Mouse (Mus musculus) heart, embryonic 15.5 days (tissue): ENCODE results near the gene Olfr609. TPM values are rescaled to one million over a fixed set of nuclear protein-coding genes. Genes with fewer than 3 reads are reported as not detected.
A peak's percentile ranks its signal among the peaks of the same experiment; 100 is the strongest.
"Not testable (repeated sequence)": the region's sequence is repeated elsewhere in the genome, so short reads cannot be mapped to it uniquely, and the experiment has no call there.

Experiments used
- ATAC-seq: fragments of 200-750 bp; cut with Nextera tagmentation; replicated peaks from 2 replicates; pipeline ENCODE4 v1.8.0; 2017; ENCODE audit warnings: low read depth, moderate TSS enrichment; ENCODE audit not compliant: insufficient number of reproducible peaks, insufficient read depth, low FRiP score
- H3K27ac ChIP-seq: fragments of 300-500 bp; sonication (generic); 2 replicates; pipeline ENCODE4 v1.5.1; 2015; ENCODE audit warnings: mild to moderate bottlenecking, inconsistent platforms
- H3K27me3 ChIP-seq: fragments of 300-500 bp; sonication (generic); 2 replicates; pipeline ENCODE4 v1.6.1; 2015; ENCODE audit warnings: inconsistent platforms
- H3K36me3 ChIP-seq: fragments of 300-500 bp; sonication (generic); 2 replicates; pipeline ENCODE4 v1.6.1; 2015; ENCODE audit warnings: mild to moderate bottlenecking, inconsistent platforms
- H3K4me1 ChIP-seq: fragments of 300-500 bp; sonication (generic); replicated peaks from 2 replicates; pipeline ENCODE4 v1.6.1; 2015; ENCODE audit warnings: inconsistent platforms
- H3K4me2 ChIP-seq: fragments of 300-500 bp; sonication (generic); 2 replicates; pipeline ENCODE4 v1.6.1; 2015; ENCODE audit warnings: inconsistent platforms, mild to moderate bottlenecking, moderate library complexity
- H3K4me3 ChIP-seq: fragments of 300-500 bp; sonication (generic); 2 replicates; pipeline ENCODE4 v1.5.1; 2015; ENCODE audit warnings: mild to moderate bottlenecking, inconsistent platforms
- H3K9ac ChIP-seq: fragments of 300-500 bp; sonication (generic); 2 replicates; pipeline ENCODE4 v1.6.1; 2015; ENCODE audit warnings: mild to moderate bottlenecking, inconsistent platforms
- H3K9me3 ChIP-seq: fragments of 300-500 bp; sonication (generic); replicated peaks from 2 replicates; pipeline ENCODE4 v1.6.1; 2016; ENCODE audit warnings: inconsistent platforms
- WGBS: fragments of 180-500 bp; shearing (Covaris S2); methylation state at CpG from one replicate; pipeline ENCODE4 v1.1.7; 2015; ENCODE audit warnings: mixed read lengths; 5-methylcytosine and 5-hydroxymethylcytosine counted together
- polyA plus RNA-seq: library from polyadenylated mRNA; unstranded; fragments of >200 nt; fragmentation: Nextera tagmentation; extraction: Ambion mirVana; gene quantifications from 2 replicates; pipeline ENCODE4 v1.2.1, GENCODE M21; 2015

The Olfr609 gene
- 0.04 and 0.19 TPM in 2 replicates for polyA plus RNA-seq

- no peaks in the 10 kb centered on the region for H3K27me3 ChIP-seq
- H3K4me1 ChIP-seq: no peaks in the 10 kb centered on the region
- ATAC-seq: no peak
- H3K4me2 ChIP-seq: no peak within 1 kb of the TSS
- no peak within 1 kb of the TSS for H3K4me3 ChIP-seq
- H3K9ac ChIP-seq: no peak within 1 kb of the TSS
- WGBS: 55% methylated on average over 1 of the region's 1 CpGs
- no peak within 1 kb of the TSS for H3K27ac ChIP-seq
- no peaks in the 10 kb centered on the region for H3K9me3 ChIP-seq
- no peaks in the 10 kb centered on the region for H3K36me3 ChIP-seq
These were observed at the start of gene Olfr609 for GRCm38 (mm10) chr7:103497962-103498361. TSS of gene Olfr609 (minus strand) at chr7:103498062.

GRCm38 (mm10) chr7:103542617-103543016 lies 44.8 kb upstream of the Olfr609 start, which contains the start of gene Olfr612:
TSS of gene Olfr612 (minus strand) at chr7:103542717.
- H3K27ac ChIP-seq, H3K4me2 ChIP-seq, H3K27me3 ChIP-seq, H3K4me1 ChIP-seq, H3K9ac ChIP-seq, H3K4me3 ChIP-seq, H3K36me3 ChIP-seq, H3K9me3 ChIP-seq, ATAC-seq: not testable (repeated sequence)
- 71% methylated on average over 2 of the region's 2 CpGs for WGBS

- not testable (repeated sequence) for H3K9ac ChIP-seq, H3K27ac ChIP-seq, H3K9me3 ChIP-seq, H3K4me1 ChIP-seq, ATAC-seq, H3K4me3 ChIP-seq, H3K4me2 ChIP-seq, H3K27me3 ChIP-seq, H3K36me3 ChIP-seq
- 43% methylated on average over 1 of the region's 1 CpGs for WGBS
These were observed 22.9 kb upstream of the Olfr609 start, which contains the start of gene Olfr611 for GRCm38 (mm10) chr7:103520746-103521145. TSS of gene Olfr611 (minus strand) at chr7:103520846.

GRCm38 (mm10) chr7:103512022-103512421 lies 14.2 kb upstream of the Olfr609 start, which contains the start of gene Olfr610:
TSS of gene Olfr610 (minus strand) at chr7:103512122.
- Histone ChIP-seq H3K4me2 (no peak within 1 kb of the TSS), H3K9me3 (no peaks in the 10 kb centered on the region), H3K27me3 (no peaks in the 10 kb centered on the region), H3K9ac (no peak within 1 kb of the TSS), H3K4me1 (no peaks in the 10 kb centered on the region), H3K4me3 (no peak within 1 kb of the TSS), H3K36me3 (no peaks in the 10 kb centered on the region), H3K27ac (no peak within 1 kb of the TSS)
- 78% methylated on average over 2 of the region's 2 CpGs for WGBS
- ATAC-seq: no peak

- ATAC-seq, H3K4me2 ChIP-seq: not testable (repeated sequence)
These were observed 20.8 kb downstream of the Olfr609 start for GRCm38 (mm10) chr7:103477106-103477505.

GRCm38 (mm10) chr7:103469577-103469976 lies 28.3 kb downstream of the Olfr609 start, which contains the start of gene Olfr608:
TSS of gene Olfr608 (plus strand) at chr7:103469877.
- H3K27ac ChIP-seq: no peak within 1 kb of the TSS
- no peak for ATAC-seq
- H3K9me3 ChIP-seq: no peaks in the 10 kb centered on the region
- no peak within 1 kb of the TSS for H3K4me2 ChIP-seq
- no peaks in the 10 kb centered on the region for H3K27me3 ChIP-seq
- H3K4me1 ChIP-seq: no peaks in the 10 kb centered on the region
- H3K4me3 ChIP-seq: no peak within 1 kb of the TSS
- no peaks in the 10 kb centered on the region for H3K36me3 ChIP-seq
- H3K9ac ChIP-seq: no peak within 1 kb of the TSS

More at GRCm38 (mm10) chr7:103477106-103477505, 20.8 kb downstream of the Olfr609 start:
- 85% methylated on average over 9 of the region's 9 CpGs for WGBS
- not testable (repeated sequence) for H3K36me3 ChIP-seq, H3K27me3 ChIP-seq, H3K9me3 ChIP-seq, H3K4me1 ChIP-seq, H3K4me3 ChIP-seq, H3K27ac ChIP-seq, H3K9ac ChIP-seq

- H3K36me3 ChIP-seq: no peaks in the 10 kb centered on the region
- peak; percentile 86 for ATAC-seq
- H3K4me1 ChIP-seq: no peaks in the 10 kb centered on the region
- WGBS: 48% methylated on average over 5 of the region's 5 CpGs
- no peaks in the 10 kb centered on the region for H3K9me3 ChIP-seq
- H3K9ac ChIP-seq: no peak overlapping the region
- H3K4me2 ChIP-seq: peak overlapping the region; percentile 8; the same call in 1 of the 2 replicates
- peak overlapping the region; percentile 60 for H3K27ac ChIP-seq
- H3K4me3 ChIP-seq: peak overlapping the region; percentile 22; the same call in 1 of the 2 replicates
- H3K27me3 ChIP-seq: no peaks in the 10 kb centered on the region
These were observed 37.3 kb downstream of the Olfr609 start for GRCm38 (mm10) chr7:103460590-103460989.

GRCm38 (mm10) chr7:103448746-103449145 lies 49.1 kb downstream of the Olfr609 start, which contains the start of gene Olfr606:
TSS of gene Olfr606 (plus strand) at chr7:103449046.
- Histone ChIP-seq H3K4me3 (no peak within 1 kb of the TSS), H3K27ac (no peak within 1 kb of the TSS), H3K4me1 (no peaks in the 10 kb centered on the region), H3K36me3 (no peaks in the 10 kb centered on the region), H3K4me2 (no peak within 1 kb of the TSS), H3K9ac (no peak within 1 kb of the TSS), H3K9me3 (no peaks in the 10 kb centered on the region), H3K27me3 (no peaks in the 10 kb centered on the region)
- no peak for ATAC-seq
- WGBS: 84% methylated on average over 2 of the region's 2 CpGs

- H3K4me1 ChIP-seq: no peaks in the 10 kb centered on the region
- H3K27me3 ChIP-seq: no peaks in the 10 kb centered on the region
- no peaks in the 10 kb centered on the region for H3K36me3 ChIP-seq
- H3K9ac ChIP-seq: no peak within 1 kb of the TSS
- H3K4me2 ChIP-seq: no peak within 1 kb of the TSS
- WGBS: 77% methylated on average over 1 of the region's 1 CpGs
- H3K4me3 ChIP-seq: no peak within 1 kb of the TSS
- H3K27ac ChIP-seq: no peak within 1 kb of the TSS
- no peaks in the 10 kb centered on the region for H3K9me3 ChIP-seq
- ATAC-seq: no peak
These were observed 52.5 kb downstream of the Olfr609 start, which contains the start of gene Olfr605 for GRCm38 (mm10) chr7:103445339-103445738. TSS of gene Olfr605 (minus strand) at chr7:103445439.

Other genes with a start within 250 kb of the Olfr609 start
- not detected in 2 replicates for gene Usp17ld, start 245.6 kb downstream of the Olfr609 start, polyA plus RNA-seq
- not detected in 2 replicates for gene Olfr596, start 192.4 kb downstream of the Olfr609 start, polyA plus RNA-seq
- not detected in 2 replicates for gene Olfr597, start 181.7 kb downstream of the Olfr609 start, polyA plus RNA-seq
- gene Olfr598, start 174.5 kb downstream of the Olfr609 start, polyA plus RNA-seq: not detected in 2 replicates
- not detected in 2 replicates for gene Olfr599, start 162.1 kb downstream of the Olfr609 start, polyA plus RNA-seq
- gene Olfr600, start 148.4 kb downstream of the Olfr609 start, polyA plus RNA-seq: not detected in 2 replicates
- gene Olfr601, start 135.4 kb downstream of the Olfr609 start, polyA plus RNA-seq: not detected in 2 replicates
- gene Olfr603, start 111.9 kb downstream of the Olfr609 start, polyA plus RNA-seq: not detected in 2 replicates
- gene Usp17lc, start 83.0 kb downstream of the Olfr609 start, polyA plus RNA-seq: not detected in 2 replicates
- gene Olfr605, start 52.6 kb downstream of the Olfr609 start, polyA plus RNA-seq: not detected in 2 replicates
- gene Olfr606, start 49.0 kb downstream of the Olfr609 start, polyA plus RNA-seq: not detected in 2 replicates
- 0.31 and 0.47 TPM in 2 replicates for gene Olfr607, start 33.9 kb downstream of the Olfr609 start, polyA plus RNA-seq
- 0.52 and 0.59 TPM in 2 replicates for gene Olfr608, start 28.2 kb downstream of the Olfr609 start, polyA plus RNA-seq
- not detected in 2 replicates for gene Olfr610, start 14.1 kb upstream of the Olfr609 start, polyA plus RNA-seq
- gene Olfr611, start 22.8 kb upstream of the Olfr609 start, polyA plus RNA-seq: not detected in 2 replicates
- not detected in 2 replicates for gene Olfr612, start 44.7 kb upstream of the Olfr609 start, polyA plus RNA-seq
- not detected in 2 replicates for gene Olfr613, start 50.0 kb upstream of the Olfr609 start, polyA plus RNA-seq
- gene Olfr615, start 58.0 kb upstream of the Olfr609 start, polyA plus RNA-seq: not detected in 2 replicates
- not detected in 2 replicates for gene Olfr616, start 71.1 kb upstream of the Olfr609 start, polyA plus RNA-seq
- gene Olfr617, start 75.0 kb upstream of the Olfr609 start, polyA plus RNA-seq: not detected in 2 replicates
- gene Olfr618, start 92.0 kb upstream of the Olfr609 start, polyA plus RNA-seq: not detected in 2 replicates
- gene Olfr619, start 102.5 kb upstream of the Olfr609 start, polyA plus RNA-seq: not detected in 2 replicates
- gene Olfr620, start 114.5 kb upstream of the Olfr609 start, polyA plus RNA-seq: not detected in 2 replicates
- not detected in 2 replicates for gene Olfr622, start 144.6 kb upstream of the Olfr609 start, polyA plus RNA-seq
- not detected in 2 replicates for gene Olfr623, start 165.6 kb upstream of the Olfr609 start, polyA plus RNA-seq
- 0.03 TPM in 2 replicates for gene Olfr624, start 173.1 kb upstream of the Olfr609 start, polyA plus RNA-seq
- gene Olfr625-ps1, start 184.7 kb upstream of the Olfr609 start, polyA plus RNA-seq: not detected in 2 replicates
- not detected in 2 replicates for gene Olfr243, start 216.6 kb upstream of the Olfr609 start, polyA plus RNA-seq
- not detected in 2 replicates for gene Olfr628, start 232.3 kb upstream of the Olfr609 start, polyA plus RNA-seq
- gene Olfr629, start 246.9 kb upstream of the Olfr609 start, polyA plus RNA-seq: not detected in 2 replicates